Mouse (Mus musculus): Measurements from ENCODE around the gene Mylk. TPM values are rescaled to one million over a fixed set of nuclear protein-coding genes. Genes with fewer than 3 reads are reported as not detected.

The Mylk gene
- polyA plus RNA-seq, 1 experiment from 2014 or later = 13.4 TPM

DNA sequence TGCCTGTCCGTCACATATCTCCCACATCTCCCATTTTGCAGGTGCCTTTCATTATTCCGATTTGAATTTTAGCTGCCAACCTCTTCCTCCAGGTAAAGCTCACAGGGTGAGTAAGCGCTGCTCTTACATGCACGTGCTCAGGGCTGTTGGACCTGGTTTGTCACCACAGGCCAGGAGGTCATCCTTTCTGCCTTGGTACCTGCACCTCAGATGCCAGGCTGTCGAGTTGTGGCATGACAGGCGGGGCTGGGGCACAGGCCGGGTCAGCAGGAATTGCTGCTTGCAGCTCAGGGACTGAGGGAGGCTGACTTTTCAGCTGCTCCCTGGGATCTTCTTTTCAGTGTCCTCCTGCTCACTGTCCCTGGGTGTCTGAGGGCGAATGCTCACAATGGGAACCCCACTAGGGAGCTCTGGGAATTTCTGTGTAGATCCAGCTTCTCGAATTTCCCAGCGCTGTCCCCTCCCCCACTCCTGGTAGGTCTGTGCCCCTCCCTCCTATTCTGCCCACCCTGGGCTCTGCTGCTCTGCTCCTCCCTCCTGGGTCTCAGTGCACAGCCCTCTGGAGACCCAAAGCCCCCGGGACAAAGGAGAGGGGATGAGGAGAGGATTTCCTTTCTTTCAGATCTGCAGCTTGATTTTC lies 3.2 kb downstream of the Mylk start:
- Histone ChIP-seq H3K4me1 (peaks cover 32% of the 10 kb centered on the region), H3K9ac (no peak overlapping the region), H3K9me3 (no peaks in the 10 kb centered on the region), H3K27me3 (peaks cover 24% of the 10 kb centered on the region), H3K4me2 (peak overlapping the region; percentile 19), H3K36me3 (no peaks in the 10 kb centered on the region), H3K4me3 (no peak overlapping the region), H3K27ac (no peak overlapping the region)
- ATAC-seq (ENCODE audit: insufficient number of reproducible peaks, insufficient read depth, low FRiP score, low TSS enrichment, low read depth) = no peak
- WGBS = 16% methylated on average over 11 of the region's 11 CpGs

DNA sequence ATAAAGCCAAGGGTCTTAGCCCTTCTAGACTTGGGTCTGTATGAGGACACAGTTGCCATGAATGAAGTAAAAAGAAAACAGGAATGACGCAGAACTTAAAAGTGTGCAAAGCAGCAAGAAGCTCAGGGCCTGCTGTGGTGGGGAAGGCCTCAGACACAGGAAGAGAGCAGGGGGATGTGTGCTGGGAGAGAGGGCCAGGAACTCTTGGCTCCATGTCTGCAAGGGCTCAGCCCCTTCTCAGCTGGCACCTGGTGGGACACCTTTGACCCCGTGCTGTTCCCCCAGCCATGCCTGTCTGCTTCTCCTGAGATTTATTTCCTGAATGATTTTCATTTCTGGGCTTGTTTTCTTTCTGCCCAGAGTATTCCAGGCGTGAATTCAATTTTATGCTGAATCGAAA lies 4.5 kb downstream of the Mylk start:
- ATAC-seq (ENCODE audit: insufficient number of reproducible peaks, insufficient read depth, low FRiP score, low TSS enrichment, low read depth) = no peak
- Histone ChIP-seq H3K9ac (no peak overlapping the region), H3K9me3 (no peaks in the 10 kb centered on the region), H3K27ac (no peak overlapping the region), H3K4me2 (no peak overlapping the region), H3K4me1 (peaks cover 32% of the 10 kb centered on the region), H3K27me3 (peaks cover 14% of the 10 kb centered on the region), H3K4me3 (no peak overlapping the region), H3K36me3 (no peaks in the 10 kb centered on the region)
- WGBS = 74% methylated on average over 4 of the region's 4 CpGs

DNA sequence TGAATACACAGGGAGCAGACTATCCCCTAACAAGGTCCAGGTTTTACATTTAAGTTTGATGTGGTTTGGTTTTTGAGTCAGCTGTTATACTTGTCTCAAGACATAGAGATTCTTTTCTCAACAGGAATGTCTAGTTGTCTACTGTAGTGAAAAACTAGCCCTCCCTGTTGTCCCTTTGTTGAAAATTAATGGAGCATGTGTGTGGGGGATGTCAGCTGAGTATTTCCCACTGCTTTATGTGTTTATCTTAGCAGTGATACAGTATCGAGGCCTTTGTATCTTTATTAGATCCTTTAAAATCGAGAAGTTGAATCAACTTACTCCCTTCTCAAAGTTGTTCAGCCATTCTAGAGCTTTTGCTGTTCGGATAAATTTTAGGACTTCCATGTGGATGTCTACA lies 7.0 kb downstream of the Mylk start:
- Histone ChIP-seq H3K36me3 (no peaks in the 10 kb centered on the region), H3K9me3 (no peaks in the 10 kb centered on the region), H3K27me3 (no peaks in the 10 kb centered on the region), H3K4me3 (no peak overlapping the region), H3K9ac (no peak overlapping the region), H3K4me1 (peaks cover 21% of the 10 kb centered on the region), H3K27ac (no peak overlapping the region), H3K4me2 (no peak overlapping the region)
- WGBS = 69% methylated on average over 3 of the region's 3 CpGs
- no peak for ATAC-seq (ENCODE audit: insufficient number of reproducible peaks, insufficient read depth, low FRiP score, low TSS enrichment, low read depth)

DNA sequence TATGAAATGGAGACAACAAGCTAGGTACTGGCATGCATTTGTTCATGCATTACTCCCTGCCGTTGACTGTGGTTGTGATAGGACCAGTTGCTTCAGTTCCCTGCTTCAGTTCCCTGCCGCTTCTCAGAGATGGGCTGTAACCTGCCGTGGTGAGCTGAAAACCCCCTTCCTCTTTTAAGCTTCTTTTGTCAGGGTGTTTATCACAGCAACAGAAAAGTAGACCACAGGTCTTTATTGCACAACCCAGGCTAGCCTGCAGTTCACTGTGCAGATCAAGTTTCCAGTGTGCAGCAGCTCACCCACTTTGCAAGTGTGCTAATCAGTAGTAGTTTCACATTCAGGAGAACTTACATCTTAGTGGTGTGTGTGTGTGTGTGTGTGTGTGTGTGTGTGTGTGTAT lies 8.0 kb downstream of the Mylk start:
- H3K4me3 ChIP-seq = no peak overlapping the region

DNA sequence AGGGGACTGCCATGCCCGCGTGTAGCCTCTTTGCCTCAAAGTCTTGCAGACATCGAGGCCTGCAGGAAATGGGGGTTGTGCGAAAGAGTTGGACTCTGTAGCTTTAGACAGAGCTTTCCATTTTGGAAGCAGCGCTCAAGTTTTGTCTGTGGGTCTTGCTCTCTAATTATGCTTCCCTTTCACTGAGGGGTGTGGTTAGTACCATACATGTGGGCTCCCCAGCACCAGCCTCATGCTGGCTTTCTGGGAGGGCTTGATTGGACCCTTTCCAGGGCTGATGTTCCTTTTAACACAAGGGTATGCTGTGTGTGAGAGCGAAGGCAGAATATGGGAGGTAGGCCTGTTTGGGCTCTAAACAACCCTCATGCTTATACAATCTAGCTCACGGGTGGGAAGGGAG lies 12.0 kb downstream of the Mylk start:
- 72% methylated on average over 7 of the region's 7 CpGs for WGBS
- peaks cover 5% of the 10 kb centered on the region; the same call in 1 of the 2 replicates for H3K4me1 ChIP-seq
- H3K9me3 ChIP-seq = no peaks in the 10 kb centered on the region
- ATAC-seq (ENCODE audit: insufficient number of reproducible peaks, insufficient read depth, low FRiP score, low TSS enrichment, low read depth) = no peak
- no peaks in the 10 kb centered on the region for H3K36me3 ChIP-seq
- no peak overlapping the region for H3K9ac ChIP-seq
- no peak overlapping the region for H3K4me2 ChIP-seq
- no peak overlapping the region for H3K4me3 ChIP-seq
- H3K27me3 ChIP-seq = no peaks in the 10 kb centered on the region
- H3K27ac ChIP-seq = no peak overlapping the region

More for the DNA sequence above, 8.0 kb downstream of the Mylk start:
- Histone ChIP-seq H3K27ac (no peak overlapping the region), H3K27me3 (no peaks in the 10 kb centered on the region), H3K4me1 (peaks cover 19% of the 10 kb centered on the region), H3K9me3 (no peaks in the 10 kb centered on the region), H3K4me2 (no peak overlapping the region), H3K9ac (no peak overlapping the region), H3K36me3 (no peaks in the 10 kb centered on the region)
- WGBS = 83% methylated on average over 3 of the region's 3 CpGs
- ATAC-seq (ENCODE audit: insufficient number of reproducible peaks, insufficient read depth, low FRiP score, low TSS enrichment, low read depth) = no peak

DNA sequence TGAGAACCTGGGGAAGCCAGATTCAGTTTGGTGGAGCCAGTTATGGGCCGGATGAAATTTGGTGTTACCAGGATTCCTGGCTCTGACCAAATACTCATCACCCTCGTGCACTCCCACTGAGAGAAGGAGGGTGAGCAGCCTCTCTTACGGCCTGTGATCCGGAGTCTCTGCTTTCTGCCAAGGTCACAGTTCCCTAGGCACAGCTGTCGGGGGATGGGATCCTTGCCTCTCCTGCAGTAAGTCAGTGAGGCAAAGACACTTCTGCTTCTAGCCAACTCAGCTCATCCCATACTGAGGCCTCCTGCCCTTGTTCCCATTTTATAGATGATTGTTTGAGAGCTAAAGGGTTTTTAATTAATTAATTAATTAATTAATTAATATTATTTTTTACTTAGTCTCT lies 13.2 kb downstream of the Mylk start:
- no peak overlapping the region for H3K27ac ChIP-seq
- H3K4me3 ChIP-seq = no peak overlapping the region
- no peaks in the 10 kb centered on the region for H3K36me3 ChIP-seq
- H3K4me1 ChIP-seq = peaks cover 3% of the 10 kb centered on the region; the same call in 1 of the 2 replicates
- no peaks in the 10 kb centered on the region for H3K27me3 ChIP-seq
- no peak overlapping the region for H3K9ac ChIP-seq
- no peak overlapping the region for H3K4me2 ChIP-seq
- no peaks in the 10 kb centered on the region for H3K9me3 ChIP-seq
- 57% methylated on average over 5 of the region's 5 CpGs for WGBS
- no peak for ATAC-seq (ENCODE audit: insufficient number of reproducible peaks, insufficient read depth, low FRiP score, low TSS enrichment, low read depth)

DNA sequence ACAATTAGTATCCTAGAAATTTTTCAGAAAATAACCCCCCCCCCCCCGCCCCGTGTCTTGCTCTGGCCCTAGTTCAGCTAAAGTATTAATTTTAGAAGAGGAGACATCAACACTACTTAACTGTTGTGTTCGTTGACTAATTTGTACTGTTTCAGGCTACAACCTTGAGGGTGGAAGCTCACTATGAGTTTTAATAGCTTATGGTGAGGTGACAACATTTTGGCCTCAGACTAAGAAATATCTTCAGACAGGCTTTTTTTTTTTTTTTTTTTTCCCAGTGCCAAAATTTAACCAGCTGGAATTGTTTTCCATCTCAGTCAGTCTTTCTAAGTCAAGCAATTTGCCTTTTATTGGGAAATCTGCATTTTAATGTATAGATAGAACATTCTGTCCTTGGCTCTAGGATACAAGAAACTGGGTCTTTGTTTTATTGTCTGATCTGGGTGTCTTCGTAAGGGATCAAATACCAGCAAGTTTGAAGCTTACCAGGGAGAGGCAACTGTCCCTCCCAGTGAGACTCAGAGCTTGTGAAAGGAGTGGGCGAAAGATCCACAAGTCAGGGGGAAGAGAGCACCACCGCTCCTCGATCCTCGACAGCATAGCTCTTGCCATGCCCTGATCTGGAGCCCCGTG lies 19.1 kb downstream of the Mylk start:
- 0 out of 2 replicates have a peak, but pooled peaks cover 2% of the 10 kb centered on the region for H3K9me3 ChIP-seq
- no peaks in the 10 kb centered on the region for H3K27me3 ChIP-seq
- no peak overlapping the region for H3K4me2 ChIP-seq
- no peak overlapping the region for H3K27ac ChIP-seq
- no peak overlapping the region for H3K9ac ChIP-seq
- H3K4me1 ChIP-seq = no peaks in the 10 kb centered on the region
- WGBS = 81% methylated on average over 9 of the region's 9 CpGs
- H3K36me3 ChIP-seq = no peaks in the 10 kb centered on the region
- ATAC-seq (ENCODE audit: insufficient number of reproducible peaks, insufficient read depth, low FRiP score, low TSS enrichment, low read depth) = no peak
- no peak overlapping the region for H3K4me3 ChIP-seq

DNA sequence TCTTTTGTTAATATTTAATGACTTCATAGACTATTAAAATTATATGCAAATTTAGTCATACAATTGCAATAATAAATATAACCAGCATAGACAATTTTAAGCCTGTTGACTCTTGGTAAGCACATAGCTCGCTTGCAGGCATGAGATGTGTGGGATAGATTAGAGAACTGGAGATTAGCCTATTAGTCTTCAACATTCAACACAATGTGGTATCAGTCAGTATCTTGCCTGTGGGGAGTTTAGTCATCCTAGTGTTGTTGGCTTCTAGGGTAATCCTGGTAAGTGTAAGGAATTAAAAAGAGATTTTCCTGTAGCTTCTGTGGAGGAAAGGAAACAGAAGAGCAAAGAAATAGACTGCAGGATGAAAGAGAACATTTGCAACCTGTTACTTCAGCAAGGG lies 20.7 kb downstream of the Mylk start:
- 0 out of 2 replicates have a peak, but pooled peaks cover 2% of the 10 kb centered on the region for H3K9me3 ChIP-seq
- no peak for ATAC-seq (ENCODE audit: insufficient number of reproducible peaks, insufficient read depth, low FRiP score, low TSS enrichment, low read depth)
- H3K4me3 ChIP-seq = no peak overlapping the region
- H3K4me1 ChIP-seq = no peaks in the 10 kb centered on the region
- H3K9ac ChIP-seq = no peak overlapping the region
- WGBS = 63% methylated on average over 1 of the region's 1 CpGs
- no peaks in the 10 kb centered on the region for H3K36me3 ChIP-seq
- H3K4me2 ChIP-seq = no peak overlapping the region
- no peaks in the 10 kb centered on the region for H3K27me3 ChIP-seq
- no peak overlapping the region for H3K27ac ChIP-seq

DNA sequence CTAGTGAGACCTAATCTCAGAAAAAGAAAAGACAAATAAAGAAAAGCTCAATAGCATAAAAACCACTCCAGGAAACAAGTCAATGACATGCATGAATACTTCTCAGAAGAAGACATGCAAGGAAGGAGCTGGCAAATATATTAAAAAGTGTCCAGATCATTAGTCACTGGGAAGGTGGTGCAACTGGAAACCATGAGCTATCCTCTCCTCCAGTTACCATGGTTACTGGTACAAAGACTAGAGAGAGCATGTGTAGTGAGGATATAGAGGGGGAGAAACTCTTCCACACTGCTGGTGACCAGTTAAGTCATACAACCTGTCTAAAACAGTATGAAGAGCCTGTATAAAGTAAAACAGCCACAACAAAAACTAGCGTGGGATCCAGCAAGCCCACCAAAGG lies 21.2 kb downstream of the Mylk start:
- Histone ChIP-seq H3K27me3 (no peaks in the 10 kb centered on the region), H3K4me1 (no peaks in the 10 kb centered on the region), H3K9me3 (0 out of 2 replicates have a peak, but pooled peaks cover 5% of the 10 kb centered on the region), H3K27ac (no peak overlapping the region), H3K4me2 (no peak overlapping the region), H3K36me3 (no peaks in the 10 kb centered on the region), H3K4me3 (no peak overlapping the region), H3K9ac (no peak overlapping the region)
- 88% methylated on average over 1 of the region's 1 CpGs for WGBS
- no peak for ATAC-seq (ENCODE audit: insufficient number of reproducible peaks, insufficient read depth, low FRiP score, low TSS enrichment, low read depth)

DNA sequence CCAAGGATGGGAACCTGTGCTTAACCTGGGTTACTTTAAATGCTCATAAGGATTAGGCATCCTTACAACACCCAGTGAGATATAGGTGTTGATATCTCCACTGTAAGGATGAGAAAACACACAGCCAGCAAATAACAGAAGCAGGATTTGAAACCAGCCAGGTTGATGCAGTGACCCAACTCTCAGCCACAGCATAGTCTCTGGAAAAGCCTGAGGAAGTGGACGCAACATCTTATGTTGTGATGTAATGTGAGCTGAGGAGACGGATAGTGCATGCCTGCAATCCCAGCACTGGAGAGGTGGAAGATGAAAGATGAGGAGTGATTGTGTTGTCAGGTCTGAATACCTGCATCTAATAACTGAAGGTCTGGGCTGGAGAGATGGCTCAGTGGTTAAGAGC lies 22.4 kb downstream of the Mylk start:
- Histone ChIP-seq H3K27me3 (no peaks in the 10 kb centered on the region), H3K4me3 (no peak overlapping the region), H3K36me3 (no peaks in the 10 kb centered on the region), H3K9ac (no peak overlapping the region), H3K9me3 (0 out of 2 replicates have a peak, but pooled peaks cover 6% of the 10 kb centered on the region), H3K27ac (no peak overlapping the region), H3K4me1 (no peaks in the 10 kb centered on the region), H3K4me2 (no peak overlapping the region)
- ATAC-seq (ENCODE audit: insufficient number of reproducible peaks, insufficient read depth, low FRiP score, low TSS enrichment, low read depth) = no peak
- WGBS = 92% methylated on average over 2 of the region's 2 CpGs

DNA sequence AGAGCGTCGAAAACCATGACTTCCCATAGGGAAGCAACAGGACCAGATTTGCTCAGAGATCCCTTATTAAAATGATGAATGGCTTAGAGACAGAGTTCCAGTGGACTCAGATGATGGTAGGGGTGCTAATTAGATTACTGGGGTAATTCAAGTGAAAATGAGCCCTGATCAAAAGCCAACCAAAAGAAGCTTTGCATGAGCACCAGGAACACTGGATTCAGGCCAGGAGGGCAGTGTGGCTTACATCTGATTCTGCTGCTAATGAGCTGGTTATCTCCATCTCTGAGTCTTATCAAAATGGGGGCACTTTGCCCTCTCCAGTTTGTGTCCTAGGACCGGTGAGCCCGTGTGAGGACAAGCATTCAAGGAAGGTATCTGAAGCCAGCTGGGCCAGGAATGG lies 23.4 kb downstream of the Mylk start:
- Histone ChIP-seq H3K4me3 (no peak overlapping the region), H3K9ac (no peak overlapping the region), H3K9me3 (0 out of 2 replicates have a peak, but pooled peaks cover 6% of the 10 kb centered on the region), H3K27me3 (no peaks in the 10 kb centered on the region), H3K4me1 (no peaks in the 10 kb centered on the region), H3K4me2 (no peak overlapping the region), H3K36me3 (no peaks in the 10 kb centered on the region), H3K27ac (no peak overlapping the region)
- WGBS = 75% methylated on average over 4 of the region's 4 CpGs
- ATAC-seq (ENCODE audit: insufficient number of reproducible peaks, insufficient read depth, low FRiP score, low TSS enrichment, low read depth) = no peak

DNA sequence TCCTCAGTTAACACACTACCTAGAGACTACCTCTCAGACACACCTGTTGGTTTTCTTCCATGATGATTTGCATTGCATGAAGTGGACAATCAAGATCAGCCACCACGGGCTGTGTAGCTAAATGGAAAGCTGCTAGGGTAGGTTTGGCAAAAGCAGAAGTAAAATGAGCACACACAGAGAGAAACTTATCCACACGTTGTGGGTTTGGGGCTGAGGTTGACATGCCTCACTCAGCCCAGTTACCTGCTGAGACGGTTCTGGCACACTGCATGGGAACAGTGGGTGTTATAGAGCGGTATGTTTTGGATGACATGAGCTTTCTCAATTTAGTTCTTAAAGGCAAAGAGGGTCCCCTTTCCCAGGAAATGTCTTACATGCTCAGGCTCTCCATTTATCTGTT lies 25.1 kb downstream of the Mylk start:
- Histone ChIP-seq H3K36me3 (no peaks in the 10 kb centered on the region), H3K27me3 (no peaks in the 10 kb centered on the region), H3K4me1 (no peaks in the 10 kb centered on the region), H3K9me3 (0 out of 2 replicates have a peak, but pooled peaks cover 6% of the 10 kb centered on the region), H3K4me2 (no peak overlapping the region), H3K9ac (no peak overlapping the region), H3K4me3 (no peak overlapping the region), H3K27ac (no peak overlapping the region)
- WGBS = 90% methylated on average over 4 of the region's 4 CpGs
- no peak for ATAC-seq (ENCODE audit: insufficient number of reproducible peaks, insufficient read depth, low FRiP score, low TSS enrichment, low read depth)

Data from embryonic facial prominence, embryonic 13.5 days (tissue).